Mouse (Mus musculus) effector memory CD4-positive, alpha-beta T cell, adult 5 months (primary cell): ENCODE results near the gene Gdap2. TPM values are rescaled to one million over a fixed set of nuclear protein-coding genes. Genes with fewer than 3 reads are reported as not detected.

Experiments
- polyA plus RNA-seq: library from polyadenylated mRNA; unstranded; fragments of 100-300 nt; shearing (Covaris generic); gene quantifications from one replicate; pipeline ENCODE4 v1.2.1, GENCODE M21; 2017

The Gdap2 gene
- 46.4 TPM for polyA plus RNA-seq

GRCm38 (mm10) chr3:100162315-100163105, at the start of gene Gdap2, which contains the start of gene Wdr3:
Gene Gdap2, plus strand, starts transcription at chr3:100162381.
Gene Wdr3, minus strand, starts transcription at chr3:100162407.

Other genes with a start within 250 kb of the Gdap2 start
- 46.1 TPM for gene Wdr3, start within 50 bp of the Gdap2 start, polyA plus RNA-seq